Mouse (Mus musculus) cerebellum, adult 11-12 months (tissue): ENCODE measurements around the gene Fars2.
A peak's percentile ranks its signal among the peaks of the same experiment; 100 is the strongest.
"Not testable (repeated sequence)": the region's sequence is repeated elsewhere in the genome, so short reads cannot be mapped to it uniquely, and the experiment has no call there.

Experiments
- DNase-seq: peaks from one replicate; pipeline ENCODE4 v3.0.0; 2022

Gene Fars2

GRCm38 (mm10) chr13:36391936-36392335, 274.7 kb downstream of the Fars2 start:
- DNase-seq: no peak

GRCm38 (mm10) chr13:36392666-36393065, 275.5 kb downstream of the Fars2 start:
- no peak for DNase-seq

- DNase-seq: no peak
Measured at GRCm38 (mm10) chr13:36401011-36401410, 283.8 kb downstream of the Fars2 start.

- DNase-seq: no peak
Measured at GRCm38 (mm10) chr13:36413276-36413675, 296.1 kb downstream of the Fars2 start.

GRCm38 (mm10) chr13:36415176-36415575, 298.0 kb downstream of the Fars2 start:
- no peak for DNase-seq

GRCm38 (mm10) chr13:36416546-36416945, 299.3 kb downstream of the Fars2 start:
- no peak for DNase-seq

- DNase-seq: no peak
Measured at GRCm38 (mm10) chr13:36419357-36419756, 302.1 kb downstream of the Fars2 start.

GRCm38 (mm10) chr13:36422446-36422845, 305.2 kb downstream of the Fars2 start:
- DNase-seq: no peak

GRCm38 (mm10) chr13:36425824-36426705, 308.9 kb downstream of the Fars2 start:
- not testable (repeated sequence) for DNase-seq

- no peak for DNase-seq
Measured at GRCm38 (mm10) chr13:36429500-36430189, 312.4 kb downstream of the Fars2 start.

- no peak for DNase-seq
Measured at GRCm38 (mm10) chr13:36430420-36431114, 313.4 kb downstream of the Fars2 start.

- DNase-seq: no peak
Measured at GRCm38 (mm10) chr13:36431974-36432518, 314.8 kb downstream of the Fars2 start.

- DNase-seq: peak; percentile 10
Measured at GRCm38 (mm10) chr13:36444748-36445423, 327.7 kb downstream of the Fars2 start.

GRCm38 (mm10) chr13:36447947-36448346, 330.7 kb downstream of the Fars2 start:
- no peak for DNase-seq

- DNase-seq: no peak
Measured at GRCm38 (mm10) chr13:36448565-36448964, 331.4 kb downstream of the Fars2 start.

- DNase-seq: no peak
Measured at GRCm38 (mm10) chr13:36451437-36451836, 334.2 kb downstream of the Fars2 start.

- no peak for DNase-seq
Measured at GRCm38 (mm10) chr13:36460473-36460872, 343.3 kb downstream of the Fars2 start.

- no peak for DNase-seq
Measured at GRCm38 (mm10) chr13:36463669-36464068, 346.5 kb downstream of the Fars2 start.

- DNase-seq: not testable (repeated sequence)
Measured at GRCm38 (mm10) chr13:36466076-36466475, 348.9 kb downstream of the Fars2 start.

GRCm38 (mm10) chr13:36466515-36466921, 349.3 kb downstream of the Fars2 start:
- no peak for DNase-seq

- no peak for DNase-seq
Measured at GRCm38 (mm10) chr13:36467849-36468248, 350.6 kb downstream of the Fars2 start.

- DNase-seq: no peak
Measured at GRCm38 (mm10) chr13:36468963-36469362, 351.8 kb downstream of the Fars2 start.
